Mouse (Mus musculus) midbrain, embryonic 15.5 days (tissue): Measurements from ENCODE around the gene Mrtfa. TPM values are rescaled to one million over a fixed set of nuclear protein-coding genes. Genes with fewer than 3 reads are reported as not detected.

Experiments
- ATAC-seq: fragments of 200-750 bp; cut with Nextera tagmentation; replicated peaks from 2 replicates; pipeline ENCODE4 v1.8.0; 2017; ENCODE audit warnings: moderate TSS enrichment
- H3K27ac ChIP-seq: fragments of 300-500 bp; sonication (generic); 2 replicates; pipeline ENCODE4 v1.5.1; 2015; ENCODE audit warnings: mild to moderate bottlenecking, inconsistent platforms
- H3K27me3 ChIP-seq: fragments of 300-500 bp; sonication (generic); replicated peaks from 2 replicates; pipeline ENCODE4 v1.6.1; 2015; ENCODE audit warnings: inconsistent platforms
- H3K36me3 ChIP-seq: fragments of 300-500 bp; sonication (generic); replicated peaks from 2 replicates; pipeline ENCODE4 v1.6.1; 2015; ENCODE audit warnings: inconsistent platforms
- H3K4me1 ChIP-seq: fragments of 300-500 bp; sonication (generic); 2 replicates; pipeline ENCODE4 v1.6.1; 2015; ENCODE audit warnings: inconsistent platforms
- H3K4me2 ChIP-seq: fragments of 300-500 bp; sonication (generic); 2 replicates; pipeline ENCODE4 v1.6.1; 2015; ENCODE audit warnings: inconsistent platforms, mild to moderate bottlenecking, moderate library complexity
- H3K4me3 ChIP-seq: fragments of 300-500 bp; sonication (generic); 2 replicates; pipeline ENCODE4 v1.5.1; 2015; ENCODE audit warnings: mild to moderate bottlenecking, inconsistent platforms
- H3K9ac ChIP-seq: fragments of 300-500 bp; sonication (generic); 2 replicates; pipeline ENCODE4 v1.6.1; 2015; ENCODE audit warnings: mild to moderate bottlenecking, inconsistent platforms
- H3K9me3 ChIP-seq: fragments of 300-500 bp; sonication (generic); 2 replicates; pipeline ENCODE4 v1.6.1; 2016; ENCODE audit warnings: inconsistent platforms
- WGBS: fragments of 180-500 bp; shearing (Covaris S2); methylation state at CpG from one replicate; pipeline ENCODE4 v1.1.7; 2015; ENCODE audit warnings: mixed read lengths; 5-methylcytosine and 5-hydroxymethylcytosine counted together
- polyA plus RNA-seq: library from polyadenylated mRNA; unstranded; fragments of >200 nt; fragmentation: Nextera tagmentation; extraction: Ambion mirVana; gene quantifications from 2 replicates; pipeline ENCODE4 v1.2.1, GENCODE M21; 2015

The Mrtfa gene
- polyA plus RNA-seq, 1 experiment from 2014 or later: 34.4 TPM

DNA sequence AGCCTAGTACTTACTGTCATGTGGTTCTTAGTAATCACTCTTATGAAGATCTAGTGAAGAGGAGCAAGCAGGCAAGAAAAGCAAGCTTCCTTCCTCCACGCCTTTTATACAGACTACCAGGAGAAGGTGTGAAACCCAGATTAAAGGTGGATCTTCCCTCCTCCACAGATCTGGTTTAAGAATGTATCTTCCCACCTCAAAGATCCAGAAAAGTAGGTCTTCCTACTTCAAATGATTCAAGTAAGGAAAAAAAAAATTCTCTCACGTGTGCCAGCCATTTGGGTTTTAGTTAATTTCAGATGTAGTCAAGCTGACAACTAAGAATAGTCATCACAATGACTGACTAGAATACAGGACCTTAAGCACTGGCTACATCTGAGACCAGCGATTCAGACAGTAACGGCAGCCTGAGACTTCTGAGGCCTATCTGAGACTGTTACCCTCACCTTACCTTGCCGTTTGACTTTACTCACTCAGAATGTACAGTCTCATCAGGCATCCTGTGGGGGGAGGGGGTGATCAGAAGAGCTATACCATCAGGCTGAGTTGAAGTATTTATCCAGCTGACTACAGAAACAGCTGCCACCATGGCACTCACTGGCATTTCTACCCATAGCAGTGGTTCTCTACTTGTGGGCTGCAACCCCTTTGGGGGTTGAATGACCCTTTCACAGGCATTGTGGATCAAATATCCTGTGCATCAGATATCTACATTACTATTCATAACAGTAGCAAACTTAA, 121.7 kb downstream of the Mrtfa start:
- 98% methylated on average over 5 of the region's 5 CpGs for WGBS
- Histone ChIP-seq H3K4me1 (no peaks in the 10 kb centered on the region), H3K4me3 (no peak overlapping the region), H3K36me3 (no peaks in the 10 kb centered on the region), H3K9me3 (no peaks in the 10 kb centered on the region), H3K27ac (no peak overlapping the region), H3K9ac (no peak overlapping the region), H3K4me2 (no peak overlapping the region), H3K27me3 (no peaks in the 10 kb centered on the region)
- ATAC-seq: no peak

DNA sequence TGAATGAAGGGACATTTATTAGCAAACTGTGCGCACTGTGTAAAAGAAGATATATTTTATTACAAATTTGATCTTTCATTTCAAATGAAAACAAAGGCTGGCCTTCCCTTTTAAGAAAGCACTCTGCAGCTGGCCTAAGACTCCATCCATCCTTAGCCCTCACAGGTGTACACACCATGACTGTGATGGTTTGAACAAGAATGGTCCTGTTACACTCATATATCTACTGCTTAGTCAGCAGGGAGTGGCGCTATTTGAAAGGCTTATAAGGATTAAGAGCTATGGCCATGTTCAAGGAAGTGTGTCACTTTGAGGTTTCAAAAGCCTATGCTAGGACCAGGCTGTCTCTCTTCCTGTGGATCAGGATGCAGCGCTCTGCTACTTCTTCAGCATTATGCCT, 122.8 kb downstream of the Mrtfa start:
- no peak overlapping the region for H3K27ac ChIP-seq
- H3K9ac ChIP-seq: no peak overlapping the region
- H3K4me2 ChIP-seq: no peak overlapping the region
- ATAC-seq: no peak
- WGBS: 96% methylated on average over 3 of the region's 3 CpGs
- H3K9me3 ChIP-seq: no peaks in the 10 kb centered on the region
- no peaks in the 10 kb centered on the region for H3K27me3 ChIP-seq
- H3K4me3 ChIP-seq: no peak overlapping the region
- peaks cover 4% of the 10 kb centered on the region for H3K4me1 ChIP-seq
- H3K36me3 ChIP-seq: no peaks in the 10 kb centered on the region

DNA sequence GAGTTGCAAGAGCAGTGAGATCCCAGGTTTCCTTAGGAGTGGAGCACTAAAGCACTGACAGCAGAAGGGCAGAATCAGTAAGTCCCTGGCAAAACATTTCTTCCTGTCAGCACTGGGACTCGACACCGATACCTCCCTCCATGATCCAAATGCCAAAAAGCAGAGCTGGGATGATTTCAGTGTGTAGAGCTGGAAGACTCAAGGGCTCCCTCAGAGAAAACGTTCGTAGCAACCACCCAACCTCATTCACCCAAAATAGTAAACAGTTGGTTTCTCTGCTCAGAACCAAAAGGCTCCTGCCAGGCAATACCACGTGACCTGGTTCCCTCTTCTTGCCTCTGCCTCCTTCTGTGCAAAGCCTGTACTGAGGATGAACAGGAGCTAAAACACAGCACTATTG, 123.6 kb downstream of the Mrtfa start:
- Histone ChIP-seq H3K36me3 (no peaks in the 10 kb centered on the region), H3K9ac (no peak overlapping the region), H3K27me3 (no peaks in the 10 kb centered on the region), H3K27ac (no peak overlapping the region), H3K4me2 (no peak overlapping the region), H3K4me1 (peaks cover 12% of the 10 kb centered on the region), H3K4me3 (no peak overlapping the region), H3K9me3 (no peaks in the 10 kb centered on the region)
- 80% methylated on average over 5 of the region's 5 CpGs for WGBS
- ATAC-seq: no peak

DNA sequence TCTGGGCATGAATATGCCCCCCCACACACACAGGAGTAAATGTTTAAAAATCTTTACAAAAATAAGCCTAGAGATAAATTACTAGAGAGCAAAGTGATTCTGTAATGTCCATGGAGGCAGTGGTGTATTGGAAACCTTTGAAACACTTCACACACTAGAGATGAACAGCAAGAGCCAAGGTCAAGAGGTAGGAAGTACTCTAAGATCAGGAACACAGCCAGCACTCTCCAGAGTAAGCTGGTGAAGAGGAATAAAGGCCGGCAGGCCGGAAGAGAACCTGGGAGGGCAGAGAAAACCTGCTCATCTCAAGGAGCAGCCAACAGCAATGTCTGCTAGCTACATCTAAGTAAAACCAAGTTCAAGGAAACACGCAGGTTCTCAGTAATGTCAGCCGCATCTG, 125.9 kb downstream of the Mrtfa start:
- 95% methylated on average over 4 of the region's 4 CpGs for WGBS
- no peak for ATAC-seq
- H3K4me1 ChIP-seq: peaks cover 15% of the 10 kb centered on the region

DNA sequence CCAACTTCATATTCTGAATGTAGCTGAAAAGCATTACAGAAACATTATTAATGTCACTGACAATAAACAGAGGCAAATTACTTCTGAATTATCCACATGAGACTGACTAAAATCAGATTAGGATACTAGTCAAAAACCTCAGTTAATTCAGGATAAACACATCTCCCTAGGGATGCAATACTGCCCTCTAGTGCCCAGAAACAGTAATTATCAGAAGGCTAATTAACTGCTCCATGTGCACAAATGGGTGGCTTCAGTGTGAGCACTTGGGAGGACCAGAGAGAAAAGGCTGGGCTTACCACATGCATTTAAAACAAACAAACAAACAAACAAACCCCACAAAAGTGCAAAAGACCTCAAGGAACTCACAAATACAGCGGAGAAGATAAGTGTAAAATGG, 126.4 kb downstream of the Mrtfa start:
- H3K27ac ChIP-seq: no peak overlapping the region
- peaks cover 15% of the 10 kb centered on the region for H3K4me1 ChIP-seq
- WGBS: 40% methylated on average over 1 of the region's 1 CpGs
- no peak overlapping the region for H3K9ac ChIP-seq
- H3K4me2 ChIP-seq: no peak overlapping the region
- no peaks in the 10 kb centered on the region for H3K27me3 ChIP-seq
- no peak overlapping the region for H3K4me3 ChIP-seq
- no peaks in the 10 kb centered on the region for H3K36me3 ChIP-seq
- ATAC-seq: no peak
- no peaks in the 10 kb centered on the region for H3K9me3 ChIP-seq

More for the DNA sequence above, 125.9 kb downstream of the Mrtfa start:
- Histone ChIP-seq H3K9me3 (no peaks in the 10 kb centered on the region), H3K4me2 (no peak overlapping the region), H3K9ac (no peak overlapping the region), H3K4me3 (no peak overlapping the region), H3K27me3 (no peaks in the 10 kb centered on the region), H3K27ac (no peak overlapping the region), H3K36me3 (no peaks in the 10 kb centered on the region)

DNA sequence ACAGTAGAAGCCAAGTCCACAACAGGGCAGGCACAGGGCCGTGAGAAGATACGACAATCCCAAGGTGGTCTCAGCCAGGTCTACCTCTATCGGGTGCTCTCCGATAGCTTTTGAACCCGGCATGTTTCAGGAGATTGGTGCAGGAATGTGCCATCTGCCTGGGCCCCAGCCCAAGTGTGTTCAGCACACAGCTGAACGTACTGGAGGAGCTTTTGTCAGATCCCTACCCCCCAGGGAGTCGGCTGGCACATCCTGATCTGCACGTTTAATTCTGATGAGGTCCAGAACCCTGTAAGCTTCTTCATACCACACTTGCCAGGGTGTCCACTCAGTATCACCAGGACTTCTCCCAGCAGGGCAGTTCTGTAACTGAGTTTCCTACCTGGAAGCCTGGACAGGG, 127.9 kb downstream of the Mrtfa start:
- 52% methylated on average over 8 of the region's 8 CpGs for WGBS
- Histone ChIP-seq H3K9ac (no peak overlapping the region), H3K27ac (peak overlapping the region; percentile 18; the same call in 1 of the 2 replicates), H3K27me3 (no peaks in the 10 kb centered on the region), H3K4me3 (no peak overlapping the region), H3K36me3 (no peaks in the 10 kb centered on the region), H3K4me1 (peaks cover 15% of the 10 kb centered on the region), H3K4me2 (no peak overlapping the region), H3K9me3 (no peaks in the 10 kb centered on the region)
- ATAC-seq: no peak

DNA sequence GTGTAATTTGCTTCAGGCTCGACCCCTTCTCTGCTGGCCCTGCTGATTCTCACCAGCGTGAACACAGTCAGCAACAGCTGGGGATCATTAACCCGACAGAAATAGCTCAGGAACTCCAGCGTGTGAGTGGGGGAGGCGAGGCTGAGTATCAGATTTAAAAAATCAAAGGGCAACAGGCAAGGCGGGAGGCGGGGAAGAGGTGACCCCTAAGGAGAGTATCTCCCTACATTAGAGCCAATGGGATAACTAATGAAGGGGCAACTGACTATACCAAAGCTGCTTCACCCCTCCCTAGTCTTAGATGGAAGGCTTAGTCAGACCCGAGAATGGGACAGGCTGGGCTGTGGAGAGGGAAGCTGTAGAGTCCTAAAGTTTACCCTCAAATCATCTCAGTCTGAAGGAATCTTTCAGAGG, 128.4 kb downstream of the Mrtfa start:
- no peak overlapping the region for H3K9ac ChIP-seq
- H3K4me3 ChIP-seq: no peak overlapping the region
- ATAC-seq: no peak
- peaks cover 15% of the 10 kb centered on the region for H3K4me1 ChIP-seq
- H3K9me3 ChIP-seq: no peaks in the 10 kb centered on the region
- 39% methylated on average over 8 of the region's 8 CpGs for WGBS
- H3K27me3 ChIP-seq: no peaks in the 10 kb centered on the region
- no peaks in the 10 kb centered on the region for H3K36me3 ChIP-seq
- H3K27ac ChIP-seq: peak overlapping the region; percentile 18; the same call in 1 of the 2 replicates
- no peak overlapping the region for H3K4me2 ChIP-seq

DNA sequence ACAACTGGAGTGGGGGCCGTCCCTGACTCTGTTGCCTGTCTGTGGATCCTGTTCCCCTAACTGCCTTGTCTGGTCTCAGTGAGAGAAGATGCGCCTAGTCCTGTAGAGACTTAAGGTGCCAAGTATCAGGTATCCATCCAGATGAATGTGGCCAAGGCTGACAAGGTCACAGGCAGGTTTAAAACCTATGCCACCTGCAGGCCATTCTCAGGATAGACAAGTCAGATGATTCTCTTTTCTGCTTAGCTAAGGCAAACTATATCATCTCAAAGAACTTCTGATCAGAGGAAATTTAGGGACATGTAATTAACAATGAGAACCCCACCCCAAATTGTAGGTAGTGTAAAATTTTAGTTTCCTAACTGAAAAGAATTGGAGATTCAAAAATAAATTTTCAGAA, 129.6 kb downstream of the Mrtfa start:
- Histone ChIP-seq H3K4me2 (no peak overlapping the region), H3K27me3 (no peaks in the 10 kb centered on the region), H3K9me3 (no peaks in the 10 kb centered on the region), H3K9ac (no peak overlapping the region), H3K36me3 (no peaks in the 10 kb centered on the region), H3K4me1 (peaks cover 15% of the 10 kb centered on the region), H3K27ac (no peak overlapping the region), H3K4me3 (no peak overlapping the region)
- 91% methylated on average over 2 of the region's 2 CpGs for whole genome bisulfite sequencing
- ATAC-seq: no peak

DNA sequence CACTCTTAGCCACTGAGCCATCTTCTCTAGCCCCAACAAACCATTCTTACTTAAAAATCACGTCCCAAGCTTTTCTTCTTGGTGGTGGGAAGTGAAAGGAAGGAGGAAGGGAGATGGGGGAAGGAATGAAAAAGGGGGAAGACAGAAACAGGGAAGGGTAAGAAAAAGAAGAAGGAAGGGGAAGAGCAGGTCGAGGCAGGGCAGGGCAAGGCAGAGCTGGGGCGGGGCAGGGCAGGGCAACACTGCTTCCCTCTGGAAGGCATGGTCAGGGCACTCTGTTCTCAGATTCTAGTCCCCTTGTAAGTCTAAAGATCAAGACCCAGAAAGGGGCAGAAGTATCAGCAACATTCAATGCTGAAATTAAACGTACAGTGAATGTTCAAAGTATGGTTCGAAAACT, 132.8 kb downstream of the Mrtfa start:
- Histone ChIP-seq H3K9ac (no peak overlapping the region), H3K27ac (no peak overlapping the region), H3K4me2 (no peak overlapping the region), H3K9me3 (no peaks in the 10 kb centered on the region), H3K4me1 (peaks cover 11% of the 10 kb centered on the region), H3K4me3 (no peak overlapping the region), H3K27me3 (no peaks in the 10 kb centered on the region), H3K36me3 (no peaks in the 10 kb centered on the region)
- no peak for ATAC-seq
- WGBS: 94% methylated on average over 5 of the region's 5 CpGs

DNA sequence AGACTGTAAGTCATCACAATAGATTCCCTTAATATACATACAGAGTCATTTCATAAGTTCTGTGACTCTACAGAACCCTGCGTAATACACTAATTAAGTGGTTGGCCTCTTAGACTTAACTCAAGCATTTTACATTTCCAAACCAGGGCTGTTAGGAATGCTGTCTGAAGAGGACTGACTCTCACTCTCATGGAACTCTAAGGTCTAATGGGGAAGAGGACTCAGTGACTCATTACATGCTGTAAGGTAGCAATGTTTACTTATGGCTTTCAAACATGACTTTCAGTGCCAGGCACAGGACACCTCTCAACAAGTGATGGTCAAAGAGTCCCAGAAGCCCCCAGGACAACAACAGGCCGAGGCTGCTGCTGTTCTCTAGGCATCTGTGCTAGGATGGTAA, 135.1 kb downstream of the Mrtfa start:
- no peak overlapping the region for H3K9ac ChIP-seq
- WGBS: 98% methylated on average over 2 of the region's 2 CpGs
- ATAC-seq: no peak

DNA sequence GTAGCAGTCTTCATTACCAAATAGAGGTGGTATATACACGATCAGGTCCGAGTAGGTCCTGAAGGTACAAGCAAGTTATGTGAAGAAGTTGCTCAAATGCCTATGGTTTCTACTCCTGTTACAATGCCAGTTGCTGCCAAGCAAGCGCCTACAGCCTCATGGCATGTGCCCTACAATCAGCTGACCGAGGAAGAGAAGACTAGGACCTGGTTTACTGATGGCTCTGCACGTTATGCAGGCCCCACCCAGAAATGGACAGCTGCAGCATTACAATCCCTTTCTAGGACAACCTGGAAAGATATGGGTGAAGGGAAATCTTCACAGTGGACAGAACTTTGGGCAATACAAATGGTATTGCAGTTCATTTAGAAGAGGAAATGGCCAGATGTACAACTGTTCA, 138.1 kb downstream of the Mrtfa start:
- no peaks in the 10 kb centered on the region for H3K4me1 ChIP-seq
- H3K27ac ChIP-seq: no peak overlapping the region
- no peak overlapping the region for H3K4me2 ChIP-seq
- ATAC-seq: no peak
- no peak overlapping the region for H3K9ac ChIP-seq
- 97% methylated on average over 5 of the region's 5 CpGs for WGBS
- no peaks in the 10 kb centered on the region for H3K27me3 ChIP-seq
- H3K9me3 ChIP-seq: no peaks in the 10 kb centered on the region
- H3K36me3 ChIP-seq: no peaks in the 10 kb centered on the region
- no peak overlapping the region for H3K4me3 ChIP-seq

More for the DNA sequence above, 135.1 kb downstream of the Mrtfa start:
- no peak overlapping the region for H3K4me2 ChIP-seq
- H3K27ac ChIP-seq: no peak overlapping the region
- no peaks in the 10 kb centered on the region for H3K27me3 ChIP-seq
- no peaks in the 10 kb centered on the region for H3K9me3 ChIP-seq
- no peaks in the 10 kb centered on the region for H3K36me3 ChIP-seq
- no peaks in the 10 kb centered on the region for H3K4me1 ChIP-seq
- H3K4me3 ChIP-seq: no peak overlapping the region

DNA sequence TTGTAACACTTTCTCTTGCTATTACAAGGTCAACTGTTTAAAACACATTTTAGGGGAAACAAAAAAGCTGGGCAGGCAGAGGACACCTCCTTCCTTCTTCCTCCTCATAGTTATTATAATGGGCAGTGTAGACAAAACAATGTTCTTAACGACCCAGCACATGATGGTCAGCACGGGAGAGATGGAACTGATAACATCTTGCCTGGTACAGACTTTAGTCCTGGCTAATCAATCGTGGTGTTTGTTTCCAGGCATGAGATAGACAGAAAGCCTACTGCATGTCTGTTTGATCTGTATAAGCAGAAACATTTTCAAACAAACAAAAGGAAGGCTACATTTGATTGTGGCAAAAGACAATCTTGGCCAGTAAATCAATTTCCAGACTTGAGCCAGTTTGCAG, 140.1 kb downstream of the Mrtfa start:
- Histone ChIP-seq H3K36me3 (no peaks in the 10 kb centered on the region), H3K4me1 (no peaks in the 10 kb centered on the region), H3K4me2 (no peak overlapping the region), H3K27me3 (no peaks in the 10 kb centered on the region), H3K27ac (no peak overlapping the region), H3K4me3 (no peak overlapping the region), H3K9ac (no peak overlapping the region), H3K9me3 (no peaks in the 10 kb centered on the region)
- 79% methylated on average over 3 of the region's 3 CpGs for WGBS
- ATAC-seq: no peak

DNA sequence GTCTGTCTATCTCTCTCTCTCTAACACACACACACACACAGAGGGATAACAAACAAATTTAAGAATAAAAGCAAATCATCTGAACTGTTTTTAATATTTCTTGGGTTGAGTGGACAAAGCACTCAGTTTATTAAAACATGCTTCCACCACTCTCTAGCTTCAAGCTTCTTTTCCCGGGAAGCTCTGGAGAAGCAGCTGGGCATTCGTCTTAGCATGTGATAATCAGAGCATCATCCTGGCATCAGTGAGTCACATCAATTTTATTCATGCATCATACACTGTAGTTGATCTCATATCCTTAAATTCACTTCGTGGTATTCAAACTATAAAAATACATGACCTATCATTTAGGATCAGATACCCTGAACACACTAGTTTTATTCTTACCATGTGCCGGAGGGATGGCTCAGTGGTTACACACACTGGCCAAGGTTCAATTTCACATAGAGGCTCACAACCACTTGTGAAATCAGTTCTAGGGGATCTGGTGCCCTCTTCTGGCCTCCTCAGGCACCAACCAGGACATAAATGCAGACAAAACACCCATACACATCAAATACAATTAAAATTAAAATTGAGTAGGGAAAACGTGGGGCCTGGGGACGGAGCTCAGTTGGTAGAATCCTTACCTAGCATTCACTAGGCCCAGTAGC, 141.0 kb downstream of the Mrtfa start:
- WGBS: 79% methylated on average over 6 of the region's 6 CpGs
- H3K9ac ChIP-seq: no peak overlapping the region
- no peak for ATAC-seq
- no peaks in the 10 kb centered on the region for H3K4me1 ChIP-seq
- no peaks in the 10 kb centered on the region for H3K9me3 ChIP-seq
- no peaks in the 10 kb centered on the region for H3K36me3 ChIP-seq
- no peak overlapping the region for H3K27ac ChIP-seq
- H3K27me3 ChIP-seq: no peaks in the 10 kb centered on the region
- H3K4me2 ChIP-seq: no peak overlapping the region
- H3K4me3 ChIP-seq: no peak overlapping the region
